Mouse (Mus musculus) retina, postnatal 1 day (tissue): ENCODE data around the gene Foxn3.

Source experiments
- DNase-seq: peaks from one replicate; pipeline ENCODE4 v3.0.0-alpha.2; 2012

Foxn3 gene

GRCm38 (mm10) chr12:99563219-99564059 lies at the start of gene Foxn3:
Gene Foxn3 (minus strand): TSS chr12:99563582.
- peak; percentile 88 for DNase-seq

GRCm38 (mm10) chr12:99612181-99612871 lies 48.9 kb upstream of the Foxn3 start:
- no peak for DNase-seq

GRCm38 (mm10) chr12:99610868-99611267 lies 47.5 kb upstream of the Foxn3 start:
- DNase-seq = no peak

GRCm38 (mm10) chr12:99610069-99610815 lies 46.9 kb upstream of the Foxn3 start:
- DNase-seq = no peak

- DNase-seq = no peak
Measured at GRCm38 (mm10) chr12:99609643-99610042, 46.3 kb upstream of the Foxn3 start.

GRCm38 (mm10) chr12:99608279-99608955 lies 45.0 kb upstream of the Foxn3 start:
- no peak for DNase-seq

GRCm38 (mm10) chr12:99603381-99603780 lies 40.0 kb upstream of the Foxn3 start:
- no peak for DNase-seq

- DNase-seq = no peak
Measured at GRCm38 (mm10) chr12:99601841-99602240, 38.5 kb upstream of the Foxn3 start.

GRCm38 (mm10) chr12:99601392-99601791 lies 38.0 kb upstream of the Foxn3 start:
- no peak for DNase-seq

- no peak for DNase-seq
Measured at GRCm38 (mm10) chr12:99599606-99600005, 36.2 kb upstream of the Foxn3 start.

- no peak for DNase-seq
Measured at GRCm38 (mm10) chr12:99596397-99596796, 33.0 kb upstream of the Foxn3 start.

- DNase-seq = no peak
Measured at GRCm38 (mm10) chr12:99587338-99587737, 24.0 kb upstream of the Foxn3 start.

GRCm38 (mm10) chr12:99579989-99580388 lies 16.6 kb upstream of the Foxn3 start:
- DNase-seq = no peak

GRCm38 (mm10) chr12:99576682-99577081 lies 13.3 kb upstream of the Foxn3 start:
- no peak for DNase-seq

- no peak for DNase-seq
Measured at GRCm38 (mm10) chr12:99574299-99574698, 10.9 kb upstream of the Foxn3 start.

- no peak for DNase-seq
Measured at GRCm38 (mm10) chr12:99573036-99573435, 9.7 kb upstream of the Foxn3 start.

- no peak for DNase-seq
Measured at GRCm38 (mm10) chr12:99571999-99572398, 8.6 kb upstream of the Foxn3 start.

- DNase-seq = peak; percentile 29
Measured at GRCm38 (mm10) chr12:99570197-99570956, 7.0 kb upstream of the Foxn3 start.

- DNase-seq = no peak
Measured at GRCm38 (mm10) chr12:99565606-99566005, 2.2 kb upstream of the Foxn3 start.

GRCm38 (mm10) chr12:99564301-99564910 lies 1.0 kb upstream of the Foxn3 start:
- no peak for DNase-seq

GRCm38 (mm10) chr12:99562867-99563189 lies 554 bp downstream of the Foxn3 start:
- peak; percentile 45 for DNase-seq
